Mouse (Mus musculus) embryonic facial prominence, embryonic 11.5 days (tissue): ENCODE data around the gene Gal3st2c. TPM values are rescaled to one million over a fixed set of nuclear protein-coding genes. Genes with fewer than 3 reads are reported as not detected.
"Not testable (repeated sequence)": the region's sequence is repeated elsewhere in the genome, so short reads cannot be mapped to it uniquely, and the experiment has no call there.

ENCODE experiments used
- ATAC-seq: fragments of 200-750 bp; cut with Nextera tagmentation; replicated peaks from 2 replicates; pipeline ENCODE4 v1.8.0; 2017; ENCODE audit warnings: low read depth; ENCODE audit not compliant: insufficient number of reproducible peaks, low FRiP score, low TSS enrichment
- DNase-seq: peaks from one replicate; pipeline ENCODE4 v3.0.0-alpha.2; 2015; ENCODE audit warnings: low spot score
- H3K27ac ChIP-seq: fragments of 300-500 bp; sonication (generic); replicated peaks from 2 replicates; pipeline ENCODE4 v1.5.1; 2014; ENCODE audit warnings: mild to moderate bottlenecking, low read depth, low read length, control low read depth
- H3K27me3 ChIP-seq: fragments of 300-500 bp; sonication (generic); 2 replicates; pipeline ENCODE4 v1.6.1; 2014; ENCODE audit warnings: mild to moderate bottlenecking, low read length, moderate library complexity, mixed read lengths; ENCODE audit not compliant: control insufficient read depth, insufficient read depth
- H3K36me3 ChIP-seq: fragments of 300-500 bp; sonication (generic); replicated peaks from 2 replicates; pipeline ENCODE4 v1.6.1; 2014; ENCODE audit warnings: low read depth, mild to moderate bottlenecking, low read length, moderate library complexity, mixed read lengths; ENCODE audit not compliant: control insufficient read depth, insufficient read depth
- H3K4me1 ChIP-seq: fragments of 300-500 bp; sonication (generic); 2 replicates; pipeline ENCODE4 v1.6.1; 2014; ENCODE audit warnings: low read length, mixed read lengths; ENCODE audit not compliant: control insufficient read depth, insufficient read depth
- H3K4me2 ChIP-seq: fragments of 300-500 bp; sonication (generic); 2 replicates; pipeline ENCODE4 v1.6.1; 2014; ENCODE audit warnings: low read depth, mild to moderate bottlenecking, control low read depth, low read length, moderate library complexity
- H3K4me3 ChIP-seq: fragments of 300-500 bp; sonication (generic); 2 replicates; pipeline ENCODE4 v1.5.1; 2014; ENCODE audit warnings: low read depth, low read length, control low read depth
- H3K9ac ChIP-seq: fragments of 300-500 bp; sonication (generic); replicated peaks from 2 replicates; pipeline ENCODE4 v1.6.1; 2014; ENCODE audit warnings: mild to moderate bottlenecking, control low read depth, low read length
- H3K9me3 ChIP-seq: fragments of 300-500 bp; sonication (generic); replicated peaks from 2 replicates; pipeline ENCODE4 v1.6.1; 2016; ENCODE audit warnings: mild to moderate bottlenecking, low read length, inconsistent platforms, mixed read lengths; ENCODE audit not compliant: control insufficient read depth
- WGBS: fragments of 180-500 bp; shearing (Covaris S2); extraction: QIAGEN DNeasy Blood & Tissue Kit; methylation state at CpG from one replicate; pipeline ENCODE4 v1.1.7; 2014; 5-methylcytosine and 5-hydroxymethylcytosine counted together
- polyA plus RNA-seq: library from polyadenylated mRNA; unstranded; fragments of >200 nt; fragmentation: Nextera tagmentation; extraction: Ambion mirVana; gene quantifications from 2 replicates; pipeline ENCODE4 v1.2.1, GENCODE M21; 2014

Gal3st2c gene
- not detected in 2 replicates for polyA plus RNA-seq

DNA sequence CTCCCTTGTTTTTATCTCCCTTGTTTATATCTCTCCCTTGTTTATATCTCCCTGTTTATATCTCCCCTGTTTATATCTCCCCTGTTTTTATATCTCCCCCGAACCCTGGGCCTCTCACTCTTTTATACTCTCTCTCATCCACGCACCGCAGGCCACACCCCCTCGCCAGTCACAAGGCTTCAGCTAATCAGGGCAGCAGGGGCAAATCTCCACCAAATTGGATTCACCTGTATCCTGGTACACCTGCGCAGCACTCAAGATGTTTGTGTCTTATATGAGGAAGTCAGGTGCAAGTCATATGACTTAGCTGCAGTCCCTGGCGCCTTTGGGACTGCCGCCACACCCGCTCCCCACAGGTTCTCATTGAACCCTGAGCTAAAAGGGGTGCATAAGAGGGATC lies at the start of gene Gal3st2c:
Gene Gal3st2c, plus strand, starts transcription at position 301 of the 400 bp plus-strand sequence.
- not testable (repeated sequence) for H3K9ac ChIP-seq, H3K4me2 ChIP-seq, H3K27ac ChIP-seq, H3K4me1 ChIP-seq, DNase-seq, H3K36me3 ChIP-seq, H3K27me3 ChIP-seq, H3K9me3 ChIP-seq, ATAC-seq, H3K4me3 ChIP-seq
- 88% methylated on average over 7 of the region's 8 CpGs for WGBS

DNA sequence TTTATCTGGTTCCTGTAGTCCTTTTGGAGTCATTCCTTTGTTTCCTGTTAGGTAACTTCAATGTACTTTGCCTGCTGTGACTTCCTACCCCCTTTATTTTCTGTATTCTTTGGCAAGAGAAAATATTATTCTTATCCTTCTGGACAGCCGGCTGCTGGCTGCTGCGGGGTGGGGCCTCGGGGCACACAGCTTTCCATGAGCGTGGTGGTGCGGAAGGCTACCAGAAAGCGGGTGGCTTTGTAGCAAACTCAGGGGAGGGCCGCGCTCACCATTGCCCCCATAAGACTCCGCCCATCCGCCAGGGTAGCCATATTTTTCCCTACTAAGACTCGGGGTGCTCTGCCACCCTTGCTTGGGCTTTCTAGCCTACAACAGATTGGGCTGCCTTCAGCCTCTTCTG lies 41.2 kb upstream of the Gal3st2c start:
- H3K27ac ChIP-seq, H3K9me3 ChIP-seq, H3K4me3 ChIP-seq, H3K4me1 ChIP-seq, DNase-seq, H3K4me2 ChIP-seq, H3K9ac ChIP-seq, H3K36me3 ChIP-seq, H3K27me3 ChIP-seq, ATAC-seq: not testable (repeated sequence)
- WGBS: no CpG with 5 or more reads among the region's 11 CpGs

DNA sequence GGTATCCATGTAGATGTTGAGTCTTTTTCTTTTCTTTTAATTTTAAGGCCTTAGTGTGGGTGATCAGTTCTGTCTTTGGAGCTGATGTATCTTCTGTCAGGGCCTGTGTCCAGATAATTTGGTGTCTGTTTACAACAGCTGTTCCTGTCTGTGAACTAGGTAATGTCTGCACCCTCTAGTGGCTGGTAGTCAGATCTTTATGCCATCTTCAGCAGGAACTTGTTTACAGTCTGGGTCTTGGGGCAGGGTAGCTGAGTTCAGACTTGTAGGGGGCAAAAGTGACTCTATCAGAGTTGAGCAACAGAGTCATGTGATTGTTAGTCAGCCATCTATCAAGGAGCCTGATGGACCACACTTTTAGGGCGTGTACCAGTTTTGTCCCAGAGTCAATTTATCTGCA lies 23.8 kb upstream of the Gal3st2c start:
- not testable (repeated sequence) for H3K9me3 ChIP-seq, H3K4me2 ChIP-seq, H3K27me3 ChIP-seq, H3K9ac ChIP-seq, DNase-seq, H3K27ac ChIP-seq, H3K36me3 ChIP-seq, H3K4me1 ChIP-seq, H3K4me3 ChIP-seq
- ATAC-seq: 0 out of 2 replicates have a peak, but pooled peaks have one; percentile 23
- no CpG with 5 or more reads among the region's 1 CpGs for WGBS

DNA sequence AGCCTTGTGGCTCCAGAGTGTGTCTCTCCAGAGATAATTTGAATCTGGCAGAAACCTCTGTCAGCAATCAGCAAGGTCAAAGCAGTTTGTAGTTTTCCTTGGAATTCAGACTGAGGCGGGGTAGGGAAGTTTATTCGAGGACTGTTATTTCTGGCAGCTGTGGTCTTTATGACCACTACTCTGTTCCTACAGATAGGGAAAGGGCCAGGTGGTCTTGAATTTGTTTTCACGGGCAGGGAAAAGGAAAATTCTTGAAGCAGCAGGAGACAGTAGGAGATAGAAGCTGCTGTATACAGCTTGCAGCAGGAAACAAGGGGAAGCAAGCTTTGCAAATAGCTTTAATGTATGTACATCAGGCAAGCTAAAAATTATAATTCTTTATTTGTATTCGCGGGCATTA lies 19.9 kb upstream of the Gal3st2c start:
- not testable (repeated sequence) for H3K4me2 ChIP-seq, DNase-seq, H3K27me3 ChIP-seq, ATAC-seq, H3K9ac ChIP-seq, H3K27ac ChIP-seq, H3K4me3 ChIP-seq, H3K9me3 ChIP-seq, H3K36me3 ChIP-seq, H3K4me1 ChIP-seq
- WGBS: 35% methylated on average over 2 of the region's 5 CpGs

DNA sequence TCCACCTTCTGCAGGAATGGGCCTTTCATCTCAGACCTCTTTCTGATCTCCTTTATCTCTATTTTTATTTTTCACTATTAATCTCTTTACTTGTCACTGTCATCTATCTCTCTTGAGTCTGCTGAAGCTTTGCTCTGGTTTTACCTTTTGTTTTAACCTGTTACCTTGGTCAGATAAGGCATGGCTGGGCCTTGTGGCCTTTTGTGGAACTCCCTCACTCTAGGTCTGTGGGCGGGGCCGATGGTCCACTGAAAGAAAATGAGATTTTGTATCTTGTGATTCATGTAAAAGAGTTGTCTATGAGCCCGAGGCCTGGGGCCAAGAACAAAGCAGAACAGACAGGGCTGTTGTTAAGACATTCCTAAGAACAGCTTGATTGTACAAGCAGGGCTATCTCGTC lies 19.5 kb upstream of the Gal3st2c start:
- not testable (repeated sequence) for H3K27me3 ChIP-seq, H3K9me3 ChIP-seq, H3K4me3 ChIP-seq, H3K4me2 ChIP-seq, ATAC-seq, H3K27ac ChIP-seq, H3K9ac ChIP-seq, H3K36me3 ChIP-seq, DNase-seq, H3K4me1 ChIP-seq
- no CpG with 5 or more reads among the region's 4 CpGs for WGBS

DNA sequence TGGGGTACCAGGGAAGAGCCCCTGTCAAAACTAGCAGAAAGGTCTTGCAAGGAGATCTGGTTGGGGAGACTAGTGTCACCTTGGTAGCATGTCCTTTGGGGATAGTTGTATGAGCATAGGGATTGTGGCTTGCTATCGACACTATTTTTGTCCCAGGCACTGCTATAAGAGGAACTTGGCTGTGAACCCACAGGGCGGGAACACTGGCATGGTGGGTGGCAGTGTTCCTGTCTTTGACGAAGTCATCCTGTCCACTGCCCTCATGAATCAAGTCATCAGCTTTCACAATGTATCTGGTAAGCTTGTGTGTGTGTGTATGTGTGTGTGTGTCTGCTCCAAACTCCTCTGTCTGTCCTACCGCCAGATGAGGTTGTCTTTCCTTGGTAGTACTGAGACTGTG lies 14.5 kb upstream of the Gal3st2c start:
- not testable (repeated sequence) for H3K4me2 ChIP-seq, H3K36me3 ChIP-seq, H3K27ac ChIP-seq, H3K27me3 ChIP-seq, H3K4me1 ChIP-seq, DNase-seq, H3K4me3 ChIP-seq, ATAC-seq, H3K9ac ChIP-seq, H3K9me3 ChIP-seq
- 40% methylated on average over 1 of the region's 4 CpGs for WGBS

DNA sequence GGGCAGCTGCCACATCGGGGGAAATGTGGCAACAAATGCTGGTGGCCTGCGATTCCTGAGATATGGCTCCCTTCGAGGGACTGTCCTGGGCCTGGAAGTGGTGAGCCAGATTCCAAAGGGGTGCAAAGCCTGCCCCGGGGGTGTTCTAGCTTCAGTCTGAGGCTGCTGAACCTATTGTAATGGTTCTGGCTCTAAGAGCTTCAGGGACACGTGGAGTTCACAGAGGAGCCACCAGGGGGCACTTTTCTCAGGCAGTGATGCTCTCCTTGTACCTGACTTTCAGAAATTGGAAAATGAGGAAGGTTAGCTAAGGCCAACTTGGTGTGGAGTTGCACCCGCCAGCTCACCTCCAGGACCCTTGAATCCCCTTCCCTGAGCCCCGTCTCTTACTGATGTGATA lies 12.0 kb upstream of the Gal3st2c start:
- not testable (repeated sequence) for H3K4me1 ChIP-seq, DNase-seq, H3K9me3 ChIP-seq, H3K27ac ChIP-seq, H3K4me3 ChIP-seq, H3K4me2 ChIP-seq, H3K9ac ChIP-seq, H3K36me3 ChIP-seq, ATAC-seq, H3K27me3 ChIP-seq
- WGBS: no CpG with 5 or more reads among the region's 7 CpGs

DNA sequence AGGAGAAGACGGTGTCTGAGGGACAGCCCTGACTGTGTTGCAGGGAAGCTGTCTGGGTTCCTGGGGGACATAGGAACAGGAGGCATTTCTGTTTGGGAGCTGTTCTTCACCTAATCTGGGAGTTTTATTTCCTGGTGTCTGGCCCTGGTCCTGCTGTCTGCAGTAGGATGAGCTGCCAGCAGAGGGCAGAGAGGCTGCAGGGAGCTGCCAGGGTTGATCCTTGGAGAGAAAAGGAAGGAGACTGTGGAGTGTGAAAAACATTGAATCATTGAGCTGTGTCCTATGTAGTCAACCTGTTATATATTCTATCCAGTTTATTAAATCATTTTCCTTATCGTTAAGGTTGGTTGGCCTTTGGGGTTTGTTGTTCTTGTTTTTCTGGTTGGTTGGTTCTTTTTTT lies 9.4 kb upstream of the Gal3st2c start:
- H3K4me2 ChIP-seq, H3K9ac ChIP-seq, H3K4me1 ChIP-seq, H3K27ac ChIP-seq, H3K36me3 ChIP-seq, DNase-seq, H3K9me3 ChIP-seq, ATAC-seq, H3K27me3 ChIP-seq, H3K4me3 ChIP-seq: not testable (repeated sequence)
- no CpG with 5 or more reads among the region's 2 CpGs for WGBS
